Mouse (Mus musculus) megakaryocyte, embryonic 14.5 days (primary cell): ENCODE measurements at regions not wholly inside any gene's neighbourhood (a gene's known extent, or its start where the extent isn't known, plus 50 kb on each side); places are given as distances from the start of the nearest gene placed in this dataset.

ENCODE experiments used
- FLI1 ChIP-seq: IDR thresholded peaks from 2 replicates; pipeline ENCODE4 v1.6.1; 2012; ENCODE audit warnings: low read length, inconsistent platforms, mixed read lengths
- GATA1 ChIP-seq: IDR thresholded peaks from 3 replicates; pipeline ENCODE4 v1.6.1; 2012; ENCODE audit warnings: mixed read lengths, low read length, inconsistent platforms, borderline replicate concordance

DNA sequence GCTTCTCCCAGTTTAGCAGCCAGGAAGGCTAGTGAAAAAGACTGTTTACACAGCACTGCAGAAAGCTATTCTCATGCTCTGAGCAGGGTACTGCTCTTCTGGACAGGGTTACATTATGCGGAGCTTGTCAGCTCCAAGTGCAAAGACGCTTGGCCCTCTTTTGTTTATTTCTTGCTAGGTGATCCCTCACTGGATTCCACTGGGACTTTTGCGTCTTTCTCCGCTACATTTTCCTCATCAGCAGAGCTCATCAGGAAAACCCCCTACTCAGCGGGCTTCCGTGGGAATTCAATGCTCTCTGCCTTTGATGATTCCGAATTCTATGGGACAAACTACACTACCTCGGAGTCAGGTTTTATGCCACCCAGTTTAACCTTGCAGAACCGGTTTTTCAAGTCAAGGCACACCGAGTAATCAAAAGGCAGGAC is 172.0 kb downstream of the Qdpr start:
- TF ChIP-seq GATA1 (no peak), FLI1 (no peak)
